Mouse (Mus musculus): Measurements from ENCODE around the gene 1520401A03Rik.

1520401A03Rik gene

DNA sequence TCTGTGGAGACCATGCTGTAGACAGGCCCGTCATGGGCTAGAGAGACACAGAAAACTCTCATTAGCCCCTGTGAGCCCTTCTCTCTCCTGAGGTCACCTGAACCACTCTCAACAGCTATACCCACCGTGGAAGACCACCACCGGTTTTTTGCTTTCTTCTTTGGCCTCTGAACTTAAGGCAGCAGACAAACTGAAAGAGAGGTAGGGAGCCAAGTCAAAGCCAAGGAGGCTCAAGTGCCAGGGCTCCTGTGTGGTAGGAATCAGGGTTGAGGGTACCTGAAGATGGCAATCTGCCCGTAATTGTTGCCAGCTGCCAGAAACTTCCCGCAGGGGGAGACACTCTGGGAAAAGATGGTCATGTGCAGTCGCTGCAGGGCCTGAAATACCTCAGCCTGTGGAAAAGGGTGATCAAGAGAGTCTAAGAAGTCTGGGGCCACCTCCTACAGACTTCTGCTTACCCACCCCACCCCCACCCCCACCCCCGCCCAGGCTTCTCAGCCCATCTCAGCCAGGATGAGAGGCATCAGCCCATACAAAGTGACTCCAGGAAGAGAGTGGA, 52.0 kb downstream of the 1520401A03Rik start:
- DNase-seq (ENCODE audit: low spot score in 2 of 2), result no peak

DNA sequence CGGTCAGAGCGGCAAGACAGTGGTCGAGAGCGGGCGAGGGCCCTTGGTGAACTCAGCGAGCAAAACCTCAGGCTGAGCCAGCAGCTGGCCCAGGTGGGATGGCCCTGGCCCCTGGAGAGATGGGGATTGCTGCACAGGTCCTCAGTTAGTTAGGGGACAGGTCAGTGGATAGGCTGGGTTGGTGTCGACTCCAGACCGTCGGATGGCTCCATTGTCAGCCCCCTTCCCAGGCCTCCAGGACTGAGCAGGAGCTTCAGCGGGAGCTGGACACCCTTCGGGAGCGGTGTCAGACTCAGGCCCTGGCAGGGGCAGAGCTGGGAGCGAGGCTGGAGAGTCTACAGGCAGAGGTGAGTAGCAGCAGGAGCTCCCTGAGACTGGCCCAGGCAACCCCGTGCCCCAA, 57.1 kb downstream of the 1520401A03Rik start:
- DNase-seq (ENCODE audit: low spot score in 2 of 2), result no peak

- peak in 1 of 2 experiments; percentile 44 for DNase-seq (ENCODE audit: low spot score in 2 of 2)
These were observed 58.0 kb downstream of the 1520401A03Rik start for GRCm38 (mm10) chr17:23664556-23665021.

DNA sequence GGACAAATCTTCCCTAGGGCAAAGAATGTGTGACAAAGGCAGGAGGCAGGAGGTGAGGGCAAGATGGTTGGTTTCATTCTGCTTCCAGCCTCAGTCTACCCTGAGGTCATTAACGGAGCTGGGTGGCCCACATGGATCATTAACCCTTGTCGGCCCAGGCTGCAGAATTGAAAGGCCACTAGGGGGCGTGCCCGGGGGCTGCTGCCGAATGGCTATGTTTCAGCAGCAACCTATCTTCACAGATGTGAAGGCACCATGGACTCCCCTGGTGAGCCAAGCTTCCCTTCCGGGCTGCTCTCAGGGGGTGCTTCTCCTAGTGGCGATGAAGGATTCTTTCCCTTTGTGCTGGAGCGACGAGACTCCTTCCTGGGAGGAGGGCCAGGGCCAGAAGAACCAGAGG, 61.1 kb downstream of the 1520401A03Rik start:
- peak in 1 of 2 experiments; percentile 43 for DNase-seq (ENCODE audit: low spot score in 2 of 2)

DNA sequence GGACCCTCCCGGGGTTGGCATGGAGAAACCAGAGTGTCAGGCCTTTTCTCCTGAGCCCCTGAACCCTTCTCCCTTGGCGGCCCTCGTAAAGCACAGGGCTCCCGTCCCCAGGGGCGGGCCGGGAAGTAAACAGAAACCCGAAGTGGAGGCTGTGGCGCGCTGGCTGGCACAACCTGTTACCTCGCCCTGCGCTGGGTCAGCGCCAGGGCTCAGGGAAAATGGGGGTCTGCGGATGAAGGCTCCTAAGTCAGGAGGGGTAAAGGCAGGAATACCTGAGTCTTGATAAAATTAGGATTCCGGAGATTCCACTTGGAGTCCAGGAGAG, 61.7 kb downstream of the 1520401A03Rik start:
- no peak for DNase-seq (ENCODE audit: low spot score in 2 of 2)

DNA sequence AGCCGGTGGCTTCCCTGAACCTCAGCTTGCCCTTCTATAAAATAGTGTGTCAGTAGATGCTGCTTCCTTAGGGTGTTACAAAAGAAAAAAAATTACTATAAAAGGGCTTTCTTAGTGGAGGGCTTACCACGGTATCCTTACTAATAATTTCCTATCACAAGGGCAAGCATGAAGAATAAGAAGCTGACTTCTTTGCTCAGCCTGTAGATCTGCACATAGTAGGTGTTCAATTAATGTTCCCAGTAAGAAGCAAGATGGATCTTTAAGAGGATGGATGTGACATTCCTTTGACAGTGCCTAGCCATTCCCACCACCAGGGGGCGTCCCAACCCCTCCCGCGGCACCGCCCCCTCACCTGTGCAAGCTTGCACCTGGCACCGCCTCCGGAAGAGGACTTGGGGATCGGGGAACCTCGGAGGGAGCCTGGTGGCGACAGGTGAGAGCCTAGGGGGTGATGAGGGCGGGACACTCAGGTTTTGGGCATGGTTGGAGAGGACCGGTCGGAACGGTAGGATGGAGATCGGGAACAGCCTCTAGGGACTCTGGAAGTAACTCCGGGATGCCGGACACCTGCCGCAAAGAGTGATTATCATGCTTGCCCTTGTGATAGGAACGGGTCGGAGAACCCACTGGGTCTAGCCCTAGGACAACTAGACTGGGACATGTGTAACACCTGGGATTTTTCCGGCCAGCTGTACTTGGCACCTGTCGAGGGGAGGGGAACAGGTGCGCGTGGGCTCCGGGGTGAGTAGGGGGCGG, 62.3 kb downstream of the 1520401A03Rik start, which contains the start of gene Bicdl2:
Bicdl2 (plus strand) TSS at position 390 of the 759 bp plus-strand sequence.
- peak in 1 of 2 experiments; percentile 49 for DNase-seq (ENCODE audit: low spot score in 2 of 2)

- no peak for DNase-seq (ENCODE audit: low spot score in 2 of 2)
These were observed 64.1 kb downstream of the 1520401A03Rik start for GRCm38 (mm10) chr17:23658450-23658849.
